Mouse (Mus musculus): Measurements from ENCODE around the gene Ddx54. TPM values are rescaled to one million over a fixed set of nuclear protein-coding genes. Genes with fewer than 3 reads are reported as not detected.

Gene Ddx54
- total RNA-seq, 2 experiments from 2014 or later: 7.9 to 21.3 TPM

- ATAC-seq (ENCODE audit: poor library complexity, severe bottlenecking): no peak
Measured at GRCm38 (mm10) chr5:120674229-120675145, 61.9 kb downstream of the Ddx54 start.

- 0 out of 2 replicates have a peak, but pooled peaks have one; percentile 23 for ATAC-seq (ENCODE audit: poor library complexity, severe bottlenecking)
Measured at GRCm38 (mm10) chr5:120677516-120677915, 65.0 kb downstream of the Ddx54 start.

Other genes with a start within 250 kb of the Ddx54 start
- gene Lhx5, start 181.0 kb upstream of the Ddx54 start, total RNA-seq (2015): not detected in 2 replicates
- not detected in 2 replicates for gene Lhx5, start 181.0 kb upstream of the Ddx54 start, total RNA-seq (2017)
- 0.49 TPM in 1 of 2 replicates, not detected in the other for gene Sdsl, start 139.9 kb upstream of the Ddx54 start, total RNA-seq (2015)
- 0.55 and 0.61 TPM in 2 replicates for gene Sdsl, start 139.9 kb upstream of the Ddx54 start, total RNA-seq (2017)
- not detected in 2 replicates for gene Sds, start 136.2 kb upstream of the Ddx54 start, total RNA-seq (2015)
- gene Sds, start 136.2 kb upstream of the Ddx54 start, total RNA-seq (2017): not detected in 2 replicates
- gene Plbd2, start 109.1 kb upstream of the Ddx54 start, total RNA-seq (2015): 7.8 and 10.5 TPM in 2 replicates
- gene Plbd2, start 109.1 kb upstream of the Ddx54 start, total RNA-seq (2017): 7.9 and 10.2 TPM in 2 replicates
- 31.7 and 36.8 TPM in 2 replicates for gene Slc8b1, start 101.6 kb upstream of the Ddx54 start, total RNA-seq (2015)
- 44.1 and 60.5 TPM in 2 replicates for gene Slc8b1, start 101.6 kb upstream of the Ddx54 start, total RNA-seq (2017)
- 37.6 and 38.3 TPM in 2 replicates for gene Tpcn1, start 24.1 kb upstream of the Ddx54 start, total RNA-seq (2015)
- 15.8 and 18.2 TPM in 2 replicates for gene Tpcn1, start 24.1 kb upstream of the Ddx54 start, total RNA-seq (2017)
- 0.18 and 0.98 TPM in 2 replicates for gene Iqcd, start 23.7 kb upstream of the Ddx54 start, total RNA-seq (2015)
- 0.11 and 0.45 TPM in 2 replicates for gene Iqcd, start 23.7 kb upstream of the Ddx54 start, total RNA-seq (2017)
- gene Rita1, start 150 bp upstream of the Ddx54 start, total RNA-seq (2015): 1.5 and 3.0 TPM in 2 replicates
- 2.2 and 3.2 TPM in 2 replicates for gene Rita1, start 150 bp upstream of the Ddx54 start, total RNA-seq (2017)
- not detected in 2 replicates for gene Cfap73, start 21.5 kb downstream of the Ddx54 start, total RNA-seq (2015)
- not detected in 2 replicates for gene Cfap73, start 21.5 kb downstream of the Ddx54 start, total RNA-seq (2017)
- gene Rasal1, start 36.1 kb downstream of the Ddx54 start, total RNA-seq (2015): 0.05 TPM in 1 of 2 replicates, not detected in the other
- not detected in 2 replicates for gene Rasal1, start 36.1 kb downstream of the Ddx54 start, total RNA-seq (2017)
- gene Dtx1, start 99.2 kb downstream of the Ddx54 start, total RNA-seq (2015): 0.30 and 0.40 TPM in 2 replicates
- not detected in 2 replicates for gene Dtx1, start 99.2 kb downstream of the Ddx54 start, total RNA-seq (2017)
- 13.0 and 13.2 TPM in 2 replicates for gene Oas2, start 137.1 kb downstream of the Ddx54 start, total RNA-seq (2015)
- gene Oas2, start 137.1 kb downstream of the Ddx54 start, total RNA-seq (2017): 3.9 and 7.5 TPM in 2 replicates
- gene Oas3, start 164.9 kb downstream of the Ddx54 start, total RNA-seq (2015): 20.8 and 22.8 TPM in 2 replicates
- gene Oas3, start 164.9 kb downstream of the Ddx54 start, total RNA-seq (2017): 11.1 and 11.7 TPM in 2 replicates
- gene Oas1e, start 182.8 kb downstream of the Ddx54 start, total RNA-seq (2015): 0.39 TPM in 1 of 2 replicates, not detected in the other
- gene Oas1e, start 182.8 kb downstream of the Ddx54 start, total RNA-seq (2017): not detected in 2 replicates
- gene Oas1c, start 199.8 kb downstream of the Ddx54 start, total RNA-seq (2015): 2.2 and 2.8 TPM in 2 replicates
- 0.44 and 1.1 TPM in 2 replicates for gene Oas1c, start 199.8 kb downstream of the Ddx54 start, total RNA-seq (2017)
- gene Oas1f, start 234.6 kb downstream of the Ddx54 start, total RNA-seq (2015): not detected in 2 replicates
- gene Oas1f, start 234.6 kb downstream of the Ddx54 start, total RNA-seq (2017): not detected in 2 replicates
- gene Oas1h, start 248.7 kb downstream of the Ddx54 start, total RNA-seq (2015): not detected in 2 replicates
- not detected in 2 replicates for gene Oas1h, start 248.7 kb downstream of the Ddx54 start, total RNA-seq (2017)